Mouse (Mus musculus): Measurements from ENCODE around the gene Amy2a4.
"Not testable (repeated sequence)": the region's sequence is repeated elsewhere in the genome, so short reads cannot be mapped to it uniquely, and the experiment has no call there.

Amy2a4 gene

DNA sequence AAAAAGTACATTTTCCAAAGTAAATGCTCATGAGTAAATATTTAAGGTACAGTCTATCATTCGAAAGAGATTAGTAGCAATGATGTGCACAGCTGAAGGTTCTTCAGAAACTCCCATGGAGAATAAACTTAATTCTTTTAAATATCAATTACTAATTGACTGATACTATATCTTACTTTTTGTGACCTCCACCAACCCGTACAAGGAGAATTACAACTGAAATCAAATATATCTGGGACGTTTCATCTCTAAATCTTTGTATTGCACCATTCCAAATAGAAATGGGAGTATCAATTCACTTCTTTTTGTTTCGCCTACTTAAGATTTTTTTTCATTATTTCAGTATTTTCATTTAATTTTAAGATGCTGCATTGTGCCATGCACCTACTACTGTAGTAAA lies at the start of gene Amy2a4:
Gene Amy2a4 (minus strand): TSS at position 101 of the 400 bp plus-strand sequence.
- DNase-seq, result not testable (repeated sequence)

DNA sequence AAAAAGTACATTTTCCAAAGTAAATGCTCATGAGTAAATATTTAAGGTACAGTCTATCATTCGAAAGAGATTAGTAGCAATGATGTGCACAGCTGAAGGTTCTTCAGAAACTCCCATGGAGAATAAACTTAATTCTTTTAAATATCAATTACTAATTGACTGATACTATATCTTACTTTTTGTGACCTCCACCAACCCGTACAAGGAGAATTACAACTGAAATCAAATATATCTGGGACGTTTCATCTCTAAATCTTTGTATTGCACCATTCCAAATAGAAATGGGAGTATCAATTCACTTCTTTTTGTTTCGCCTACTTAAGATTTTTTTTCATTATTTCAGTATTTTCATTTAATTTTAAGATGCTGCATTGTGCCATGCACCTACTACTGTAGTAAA lies 32.7 kb upstream of the Amy2a4 start, which contains the start of gene Amy2a3:
Gene Amy2a3 (minus strand): TSS at position 101 of the 400 bp plus-strand sequence.
- not testable (repeated sequence) for DNase-seq

DNA sequence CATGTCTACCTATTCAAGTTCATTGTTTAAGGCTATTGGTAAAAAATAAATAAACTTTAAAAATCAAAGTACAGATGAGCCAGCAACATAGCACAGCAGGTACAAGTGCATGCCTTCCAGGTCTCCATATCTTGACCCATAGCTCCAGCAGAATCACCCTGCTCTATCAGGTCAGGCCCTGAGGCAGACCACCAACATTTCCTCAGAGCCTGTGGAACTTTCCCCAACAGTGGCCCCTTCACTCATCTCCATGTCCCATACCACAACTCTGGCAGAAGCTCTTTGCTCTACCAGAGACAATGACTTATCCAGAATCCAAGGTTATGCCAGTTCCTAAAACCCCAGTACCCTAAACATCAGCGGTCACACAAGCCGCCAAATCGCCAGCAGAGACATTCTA lies 21.7 kb upstream of the Amy2a4 start:
- DNase-seq, result not testable (repeated sequence)

DNA sequence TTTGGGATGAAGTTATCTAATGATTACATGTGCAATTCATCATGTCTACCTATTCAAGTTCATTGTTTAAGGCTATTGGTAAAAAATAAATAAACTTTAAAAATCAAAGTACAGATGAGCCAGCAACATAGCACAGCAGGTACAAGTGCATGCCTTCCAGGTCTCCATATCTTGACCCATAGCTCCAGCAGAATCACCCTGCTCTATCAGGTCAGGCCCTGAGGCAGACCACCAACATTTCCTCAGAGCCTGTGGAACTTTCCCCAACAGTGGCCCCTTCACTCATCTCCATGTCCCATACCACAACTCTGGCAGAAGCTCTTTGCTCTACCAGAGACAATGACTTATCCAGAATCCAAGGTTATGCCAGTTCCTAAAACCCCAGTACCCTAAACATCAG lies 11.0 kb downstream of the Amy2a4 start:
- not testable (repeated sequence) for DNase-seq

DNA sequence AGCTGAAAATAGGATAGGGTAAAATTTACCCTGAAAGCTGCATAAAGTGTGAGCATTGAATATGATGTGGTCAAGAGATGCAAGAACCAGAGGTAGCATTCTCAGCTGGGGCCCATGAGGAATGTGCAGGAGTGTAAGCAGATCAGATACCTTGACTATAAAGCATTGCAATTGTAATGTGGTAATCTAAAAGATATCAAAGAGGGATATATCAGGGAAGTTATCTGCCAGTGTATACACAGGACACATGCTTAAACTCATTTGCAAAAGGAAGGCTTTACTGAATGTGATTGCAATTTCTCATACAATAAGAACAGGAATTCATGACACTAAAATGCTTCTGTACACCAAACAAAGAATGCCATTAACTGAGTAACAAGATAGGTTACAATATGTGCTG lies 11.7 kb downstream of the Amy2a4 start:
- DNase-seq, result not testable (repeated sequence)

DNA sequence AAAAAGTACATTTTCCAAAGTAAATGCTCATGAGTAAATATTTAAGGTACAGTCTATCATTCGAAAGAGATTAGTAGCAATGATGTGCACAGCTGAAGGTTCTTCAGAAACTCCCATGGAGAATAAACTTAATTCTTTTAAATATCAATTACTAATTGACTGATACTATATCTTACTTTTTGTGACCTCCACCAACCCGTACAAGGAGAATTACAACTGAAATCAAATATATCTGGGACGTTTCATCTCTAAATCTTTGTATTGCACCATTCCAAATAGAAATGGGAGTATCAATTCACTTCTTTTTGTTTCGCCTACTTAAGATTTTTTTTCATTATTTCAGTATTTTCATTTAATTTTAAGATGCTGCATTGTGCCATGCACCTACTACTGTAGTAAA lies 32.5 kb downstream of the Amy2a4 start, which contains the start of gene Amy2a5:
Gene Amy2a5 (minus strand): TSS at position 101 of the 400 bp plus-strand sequence.
- not testable (repeated sequence) for DNase-seq

All from thymus, adult 18-20 months (tissue).